Mouse (Mus musculus): Measurements from ENCODE around the gene Gm7534. TPM values are rescaled to one million over a fixed set of nuclear protein-coding genes. Genes with fewer than 3 reads are reported as not detected.
"Not testable (repeated sequence)": the region's sequence is repeated elsewhere in the genome, so short reads cannot be mapped to it uniquely, and the experiment has no call there.

Gene Gm7534
- polyA plus RNA-seq, 1 experiment from 2014 or later, result not detected

- Histone ChIP-seq H3K4me2 (replicated peaks) (no peak overlapping the region), H3K27me3 (no peaks in the 10 kb centered on the region), H3K4me3 (no peak overlapping the region), H3K36me3 (no peaks in the 10 kb centered on the region), H3K9ac (no peak overlapping the region), H3K9me3 (no peaks in the 10 kb centered on the region), H3K4me1 (peaks cover 11% of the 10 kb centered on the region), H3K27ac (no peak overlapping the region)
- ATAC-seq (ENCODE audit: low FRiP score, low read depth), result no peak
- WGBS, result 84% methylated on average over 3 of the region's 3 CpGs
These were observed 19.1 kb downstream of the Gm7534 start for GRCm38 (mm10) chr4:134183711-134184110.

- Histone ChIP-seq H3K4me3 (no peak overlapping the region), H3K27ac (no peak overlapping the region), H3K4me1 (peaks cover 11% of the 10 kb centered on the region), H3K9ac (no peak overlapping the region), H3K36me3 (no peaks in the 10 kb centered on the region), H3K9me3 (no peaks in the 10 kb centered on the region), H3K27me3 (no peaks in the 10 kb centered on the region), H3K4me2 (replicated peaks) (no peak overlapping the region)
- ATAC-seq (ENCODE audit: low FRiP score, low read depth), result no peak
These were observed 21.0 kb downstream of the Gm7534 start for GRCm38 (mm10) chr4:134181825-134182224.

GRCm38 (mm10) chr4:134181112-134181511, 21.7 kb downstream of the Gm7534 start:
- WGBS, result 80% methylated on average over 1 of the region's 1 CpGs
- no peak overlapping the region for H3K9ac ChIP-seq
- no peaks in the 10 kb centered on the region for H3K36me3 ChIP-seq

GRCm38 (mm10) chr4:134172391-134172790, 30.4 kb downstream of the Gm7534 start:
- 85% methylated on average over 3 of the region's 3 CpGs for WGBS
- Histone ChIP-seq H3K9me3 (no peaks in the 10 kb centered on the region), H3K27ac (no peak overlapping the region), H3K4me1 (no peaks in the 10 kb centered on the region), H3K4me2 (replicated peaks) (no peak overlapping the region), H3K36me3 (peaks cover 20% of the 10 kb centered on the region), H3K27me3 (no peaks in the 10 kb centered on the region), H3K4me3 (no peak overlapping the region), H3K9ac (no peak overlapping the region)
- ATAC-seq (ENCODE audit: low FRiP score, low read depth), result no peak

More at GRCm38 (mm10) chr4:134181112-134181511, 21.7 kb downstream of the Gm7534 start:
- no peak overlapping the region for H3K4me2 ChIP-seq (replicated peaks)
- no peak overlapping the region for H3K4me3 ChIP-seq
- H3K9me3 ChIP-seq, result no peaks in the 10 kb centered on the region
- ATAC-seq (ENCODE audit: low FRiP score, low read depth), result no peak
- H3K4me1 ChIP-seq, result peaks cover 10% of the 10 kb centered on the region
- no peaks in the 10 kb centered on the region for H3K27me3 ChIP-seq
- H3K27ac ChIP-seq, result no peak overlapping the region

GRCm38 (mm10) chr4:134166906-134167305, 35.9 kb downstream of the Gm7534 start:
- H3K4me3 ChIP-seq, result no peak overlapping the region
- no peaks in the 10 kb centered on the region for H3K9me3 ChIP-seq
- no peak overlapping the region for H3K9ac ChIP-seq
- WGBS, result 95% methylated on average over 3 of the region's 3 CpGs
- H3K36me3 ChIP-seq, result peaks cover 39% of the 10 kb centered on the region
- H3K27me3 ChIP-seq, result no peaks in the 10 kb centered on the region
- H3K4me2 ChIP-seq (replicated peaks), result no peak overlapping the region
- no peaks in the 10 kb centered on the region for H3K4me1 ChIP-seq
- no peak for ATAC-seq (ENCODE audit: low FRiP score, low read depth)
- no peak overlapping the region for H3K27ac ChIP-seq

GRCm38 (mm10) chr4:134165548-134166465, 37.0 kb downstream of the Gm7534 start:
- Histone ChIP-seq H3K4me3 (no peak overlapping the region), H3K27me3 (no peaks in the 10 kb centered on the region), H3K9ac (no peak overlapping the region), H3K4me2 (replicated peaks) (no peak overlapping the region), H3K27ac (no peak overlapping the region), H3K9me3 (no peaks in the 10 kb centered on the region), H3K36me3 (peaks cover 34% of the 10 kb centered on the region), H3K4me1 (no peaks in the 10 kb centered on the region)
- 96% methylated on average over 3 of the region's 3 CpGs for WGBS
- no peak for ATAC-seq (ENCODE audit: low FRiP score, low read depth)

GRCm38 (mm10) chr4:134165024-134165423, 37.8 kb downstream of the Gm7534 start:
- ATAC-seq (ENCODE audit: low FRiP score, low read depth), result no peak
- WGBS, result 60% methylated on average over 6 of the region's 6 CpGs
- H3K27me3 ChIP-seq, result no peaks in the 10 kb centered on the region
- H3K4me1 ChIP-seq, result no peaks in the 10 kb centered on the region
- H3K9me3 ChIP-seq, result no peaks in the 10 kb centered on the region
- no peak overlapping the region for H3K9ac ChIP-seq
- no peak overlapping the region for H3K27ac ChIP-seq
- H3K4me3 ChIP-seq, result no peak overlapping the region
- H3K4me2 ChIP-seq (replicated peaks), result no peak overlapping the region
- peaks cover 31% of the 10 kb centered on the region for H3K36me3 ChIP-seq

- no peak overlapping the region for H3K27ac ChIP-seq
- no peak overlapping the region for H3K4me2 ChIP-seq (replicated peaks)
- 91% methylated on average over 6 of the region's 6 CpGs for WGBS
- H3K4me1 ChIP-seq, result no peaks in the 10 kb centered on the region
- no peaks in the 10 kb centered on the region for H3K9me3 ChIP-seq
- H3K36me3 ChIP-seq, result peaks cover 29% of the 10 kb centered on the region
- ATAC-seq (ENCODE audit: low FRiP score, low read depth), result no peak
- H3K9ac ChIP-seq, result no peak overlapping the region
- H3K27me3 ChIP-seq, result no peaks in the 10 kb centered on the region
- H3K4me3 ChIP-seq, result no peak overlapping the region
These were observed 38.2 kb downstream of the Gm7534 start for GRCm38 (mm10) chr4:134164591-134164990.

- not testable (repeated sequence) for H3K27ac ChIP-seq; H3K36me3 ChIP-seq; H3K9me3 ChIP-seq; ATAC-seq (ENCODE audit: low FRiP score, low read depth); H3K27me3 ChIP-seq; H3K4me1 ChIP-seq
- Histone ChIP-seq H3K9ac (peak overlapping the region; percentile 66), H3K4me3 (peak overlapping the region; percentile 54), H3K4me2 (replicated peaks) (peak overlapping the region; percentile 60)
- WGBS, result 5% methylated on average over 30 of the region's 30 CpGs
These were observed 42.7 kb downstream of the Gm7534 start for GRCm38 (mm10) chr4:134160071-134160470.

- 69% methylated on average over 6 of the region's 6 CpGs for WGBS
- no peak overlapping the region for H3K27ac ChIP-seq
These were observed 44.0 kb downstream of the Gm7534 start for GRCm38 (mm10) chr4:134158774-134159173.

GRCm38 (mm10) chr4:134157558-134157957, 45.2 kb downstream of the Gm7534 start:
- Histone ChIP-seq H3K27ac (no peak overlapping the region), H3K4me1 (no peaks in the 10 kb centered on the region), H3K27me3 (no peaks in the 10 kb centered on the region), H3K9ac (no peak overlapping the region), H3K4me3 (no peak overlapping the region), H3K9me3 (no peaks in the 10 kb centered on the region), H3K36me3 (peaks cover 32% of the 10 kb centered on the region), H3K4me2 (replicated peaks) (no peak overlapping the region)
- WGBS, result 86% methylated on average over 2 of the region's 2 CpGs
- ATAC-seq (ENCODE audit: low FRiP score, low read depth), result no peak

More at GRCm38 (mm10) chr4:134158774-134159173, 44.0 kb downstream of the Gm7534 start:
- H3K4me3 ChIP-seq, result no peak overlapping the region
- no peaks in the 10 kb centered on the region for H3K27me3 ChIP-seq
- H3K4me1 ChIP-seq, result no peaks in the 10 kb centered on the region
- no peak for ATAC-seq (ENCODE audit: low FRiP score, low read depth)
- H3K4me2 ChIP-seq (replicated peaks), result no peak overlapping the region
- no peaks in the 10 kb centered on the region for H3K9me3 ChIP-seq
- peaks cover 20% of the 10 kb centered on the region for H3K36me3 ChIP-seq
- no peak overlapping the region for H3K9ac ChIP-seq

- no peak overlapping the region for H3K27ac ChIP-seq
- H3K4me2 ChIP-seq (replicated peaks), result no peak overlapping the region
- H3K9ac ChIP-seq, result no peak overlapping the region
- no peaks in the 10 kb centered on the region for H3K9me3 ChIP-seq
- H3K36me3 ChIP-seq, result peaks cover 40% of the 10 kb centered on the region
- no peaks in the 10 kb centered on the region for H3K27me3 ChIP-seq
- 42% methylated on average over 8 of the region's 8 CpGs for WGBS
- ATAC-seq (ENCODE audit: low FRiP score, low read depth), result no peak
- no peak overlapping the region for H3K4me3 ChIP-seq
- H3K4me1 ChIP-seq, result no peaks in the 10 kb centered on the region
These were observed 46.1 kb downstream of the Gm7534 start for GRCm38 (mm10) chr4:134156744-134157143.
